Mouse (Mus musculus) kidney, adult 2 months (tissue): Measurements from ENCODE around the gene Sar1b.

ENCODE experiments used
- CTCF ChIP-seq: fragments of 200-500 bp; conservative IDR thresholded peaks from 2 replicates; pipeline ENCODE4 v1.5.1; 2011; ENCODE audit warnings: low read depth, mild to moderate bottlenecking, control low read depth, low read length, moderate library complexity, mixed read lengths; ENCODE audit not compliant: insufficient read depth, insufficient read length
- POLR2A ChIP-seq: fragments of 200-500 bp; IDR thresholded peaks from one replicate; pipeline ENCODE4 v1.6.1; 2011; ENCODE audit warnings: low read depth, low read length, control low read depth

DNA sequence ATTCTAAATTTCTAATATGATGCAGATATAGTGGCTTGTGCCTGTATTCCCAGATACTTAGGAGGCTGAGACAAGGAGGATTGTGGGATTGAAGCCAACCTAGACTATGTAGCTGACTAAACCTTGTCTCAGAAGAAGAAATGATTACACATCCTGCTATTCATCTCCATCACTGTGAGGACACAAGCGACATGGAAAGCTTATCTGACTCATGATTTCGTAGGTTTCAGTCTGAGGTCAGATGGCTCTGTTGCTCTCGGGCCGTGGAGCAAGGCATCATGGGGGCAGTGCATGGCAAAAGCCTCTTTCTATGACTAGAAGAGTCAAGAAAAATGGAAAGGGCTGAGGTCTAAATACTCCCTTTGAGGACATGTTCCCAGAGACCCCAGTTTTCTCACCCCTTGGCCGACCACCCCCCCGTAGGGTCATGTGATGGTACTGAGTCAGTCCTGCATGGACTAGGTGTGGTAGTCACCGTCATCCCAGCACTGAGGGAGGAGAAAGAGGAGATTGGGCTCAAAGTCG is 48.6 kb downstream of the Sar1b start:
- TF ChIP-seq CTCF (no peak), POLR2A (no peak)
